Mouse (Mus musculus): ENCODE results near the gene 1700125H20Rik. TPM values are rescaled to one million over a fixed set of nuclear protein-coding genes. Genes with fewer than 3 reads are reported as not detected.

Gene 1700125H20Rik
- polyA plus RNA-seq, 1 experiment from 2014 or later = not detected

DNA sequence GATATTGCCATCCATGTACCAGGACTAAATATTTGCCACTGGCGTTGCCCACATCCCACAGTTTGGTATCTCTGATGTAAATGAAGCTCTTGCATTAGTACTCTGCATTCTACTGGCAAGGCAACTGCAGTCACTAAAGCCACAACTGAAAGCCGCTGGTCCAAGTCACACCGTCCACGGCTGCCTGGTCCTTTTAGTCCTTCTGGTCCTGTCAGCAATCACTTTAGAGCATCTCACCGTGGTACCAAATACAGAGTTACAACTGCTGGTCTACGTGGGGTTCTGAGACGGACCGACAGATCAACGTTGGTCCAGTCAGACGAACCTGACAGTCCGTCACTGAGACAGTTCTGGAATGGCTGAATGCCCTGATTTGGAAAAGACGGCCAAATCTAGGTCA is 20.5 kb downstream of the 1700125H20Rik start:
- WGBS (ENCODE audit: insufficient replicate concordance) = 86% methylated on average over 12 of the region's 12 CpGs
- Histone ChIP-seq H3K9me3 (replicated peaks) (no peaks in the 10 kb centered on the region), H3K27me3 (replicated peaks) (no peaks in the 10 kb centered on the region), H3K36me3 (peaks cover 71% of the 10 kb centered on the region), H3K27ac (no peak overlapping the region), H3K4me3 (no peak overlapping the region), H3K9ac (no peak overlapping the region), H3K4me1 (peaks cover 15% of the 10 kb centered on the region; the same call in 1 of the 2 replicates), H3K4me2 (no peak overlapping the region)
- ATAC-seq = no peak

DNA sequence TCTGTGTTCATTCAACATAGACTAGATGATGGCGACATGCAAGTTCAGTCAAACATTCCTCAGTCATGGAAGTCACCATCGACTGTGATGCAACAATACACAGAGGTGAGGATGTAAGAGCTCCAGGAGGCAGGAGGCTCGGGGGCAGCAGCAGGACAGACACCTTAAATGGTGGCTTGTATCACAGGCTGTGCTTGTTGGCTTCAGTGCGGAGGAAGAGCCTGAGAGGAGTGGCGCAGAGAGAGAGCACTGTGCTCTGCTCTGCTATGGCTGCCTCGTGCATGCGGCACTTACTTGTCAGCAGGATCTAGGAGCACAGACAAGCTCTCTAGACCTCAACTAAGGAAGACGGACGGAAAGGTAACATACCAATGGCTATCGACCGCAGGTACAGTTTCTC is 24.0 kb downstream of the 1700125H20Rik start:
- Histone ChIP-seq H3K4me2 (no peak overlapping the region), H3K36me3 (peaks cover 95% of the 10 kb centered on the region), H3K4me3 (no peak overlapping the region), H3K27ac (no peak overlapping the region), H3K4me1 (peaks cover 4% of the 10 kb centered on the region; the same call in 1 of the 2 replicates), H3K27me3 (replicated peaks) (no peaks in the 10 kb centered on the region), H3K9ac (no peak overlapping the region), H3K9me3 (replicated peaks) (no peaks in the 10 kb centered on the region)
- ATAC-seq = no peak
- 85% methylated on average over 11 of the region's 11 CpGs for WGBS (ENCODE audit: insufficient replicate concordance)

DNA sequence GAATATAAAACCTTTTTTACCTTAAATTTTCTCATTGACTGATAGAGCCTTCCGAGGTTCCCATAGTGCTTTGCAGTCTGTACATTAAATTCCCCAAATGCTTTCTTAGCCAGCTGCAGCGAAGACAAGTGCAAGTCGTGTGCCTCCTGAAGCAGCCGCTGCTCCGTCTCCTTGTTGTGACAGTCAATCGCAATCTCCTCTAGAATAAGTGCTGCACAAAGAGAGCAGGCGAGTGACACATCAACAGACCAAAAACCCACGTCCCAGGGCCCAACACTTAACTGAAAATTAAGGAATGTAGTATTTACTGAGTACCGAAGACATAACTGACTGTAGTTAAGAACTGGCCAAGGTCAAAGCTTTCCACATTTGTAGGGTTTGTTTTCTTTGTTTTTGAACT is 25.8 kb downstream of the 1700125H20Rik start:
- peaks cover 97% of the 10 kb centered on the region for H3K36me3 ChIP-seq
- WGBS (ENCODE audit: insufficient replicate concordance) = 84% methylated on average over 9 of the region's 9 CpGs
- no peak for ATAC-seq

DNA sequence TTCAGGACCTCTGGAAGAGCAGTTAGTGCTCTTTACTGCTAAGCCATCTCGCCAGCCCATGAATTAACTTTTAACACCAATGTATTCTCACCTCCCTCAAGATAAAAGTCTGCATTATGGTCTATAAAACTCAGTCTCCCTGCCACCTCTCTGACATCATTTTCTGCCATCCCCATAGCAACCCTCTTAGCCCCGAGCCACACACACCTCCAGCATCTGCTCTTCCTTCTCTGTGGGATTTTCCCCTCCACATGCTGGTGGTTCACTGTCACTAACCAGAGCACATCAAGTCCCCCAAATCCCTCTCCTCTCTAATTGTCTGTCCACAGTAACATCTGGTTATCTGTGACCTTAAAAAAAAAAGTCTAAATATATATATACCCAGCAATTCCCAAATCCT is 28.7 kb downstream of the 1700125H20Rik start:
- H3K4me2 ChIP-seq = no peak overlapping the region
- H3K27ac ChIP-seq = no peak overlapping the region
- no peak overlapping the region for H3K9ac ChIP-seq
- 68% methylated on average over 2 of the region's 2 CpGs for WGBS (ENCODE audit: insufficient replicate concordance)
- no peaks in the 10 kb centered on the region for H3K27me3 ChIP-seq (replicated peaks)
- H3K4me3 ChIP-seq = no peak overlapping the region
- no peaks in the 10 kb centered on the region for H3K9me3 ChIP-seq (replicated peaks)
- ATAC-seq = no peak
- peaks cover 99% of the 10 kb centered on the region for H3K36me3 ChIP-seq
- H3K4me1 ChIP-seq = no peaks in the 10 kb centered on the region

More for the DNA sequence above, 25.8 kb downstream of the 1700125H20Rik start:
- no peaks in the 10 kb centered on the region for H3K9me3 ChIP-seq (replicated peaks)
- no peak overlapping the region for H3K4me3 ChIP-seq
- H3K9ac ChIP-seq = no peak overlapping the region
- H3K27ac ChIP-seq = no peak overlapping the region
- no peaks in the 10 kb centered on the region for H3K27me3 ChIP-seq (replicated peaks)
- no peaks in the 10 kb centered on the region for H3K4me1 ChIP-seq
- no peak overlapping the region for H3K4me2 ChIP-seq

DNA sequence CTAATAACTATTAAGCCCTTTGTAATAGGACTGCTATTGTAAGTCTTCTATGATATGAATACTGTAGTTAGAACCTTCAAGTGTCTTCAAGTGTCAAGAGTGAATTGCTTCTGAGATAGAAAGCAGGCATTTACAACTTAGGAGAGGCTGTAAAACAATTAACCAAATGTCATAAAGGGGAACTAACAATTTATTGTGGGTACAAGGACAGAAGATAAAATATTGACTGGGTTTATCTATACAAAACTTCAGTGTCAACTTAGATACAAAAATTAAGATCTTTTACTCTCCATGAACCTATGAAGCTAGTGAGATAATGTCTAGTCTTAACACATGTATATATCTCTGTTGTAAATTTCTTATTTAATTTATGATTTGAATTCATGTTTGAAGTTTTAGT is 36.0 kb downstream of the 1700125H20Rik start:
- no peak overlapping the region for H3K9ac ChIP-seq
- H3K36me3 ChIP-seq = peaks cover 87% of the 10 kb centered on the region
- no peaks in the 10 kb centered on the region for H3K27me3 ChIP-seq (replicated peaks)
- ATAC-seq = no peak
- H3K9me3 ChIP-seq (replicated peaks) = no peaks in the 10 kb centered on the region
- no peak overlapping the region for H3K4me2 ChIP-seq
- no peaks in the 10 kb centered on the region for H3K4me1 ChIP-seq
- no peak overlapping the region for H3K4me3 ChIP-seq
- H3K27ac ChIP-seq = no peak overlapping the region

DNA sequence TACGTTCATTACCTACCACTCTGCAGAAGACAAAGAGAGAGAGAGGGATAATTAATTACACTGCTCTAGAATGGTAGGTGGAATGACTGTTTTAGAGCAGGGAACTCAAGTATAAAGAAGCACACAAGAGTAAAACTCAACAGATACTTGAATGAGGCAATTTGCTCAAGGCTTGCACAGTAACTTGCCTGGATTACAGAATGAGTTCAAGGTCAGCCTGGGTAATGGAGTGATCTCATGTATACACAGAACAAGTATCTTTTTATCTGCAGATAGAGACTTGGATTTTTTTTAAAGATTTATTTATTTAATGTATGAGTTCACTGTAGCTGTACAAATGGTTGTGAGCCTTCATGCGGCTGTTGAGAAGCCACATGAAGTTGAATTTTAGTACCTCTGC is 40.9 kb downstream of the 1700125H20Rik start:
- peaks cover 90% of the 10 kb centered on the region for H3K36me3 ChIP-seq
- no peak overlapping the region for H3K9ac ChIP-seq
- no peak overlapping the region for H3K27ac ChIP-seq
- no peak overlapping the region for H3K4me2 ChIP-seq
- no peaks in the 10 kb centered on the region for H3K27me3 ChIP-seq (replicated peaks)
- H3K9me3 ChIP-seq (replicated peaks) = no peaks in the 10 kb centered on the region
- H3K4me1 ChIP-seq = peaks cover 11% of the 10 kb centered on the region; the same call in 1 of the 2 replicates
- no peak overlapping the region for H3K4me3 ChIP-seq
- ATAC-seq = no peak
- 88% methylated on average over 2 of the region's 2 CpGs for WGBS (ENCODE audit: insufficient replicate concordance)

DNA sequence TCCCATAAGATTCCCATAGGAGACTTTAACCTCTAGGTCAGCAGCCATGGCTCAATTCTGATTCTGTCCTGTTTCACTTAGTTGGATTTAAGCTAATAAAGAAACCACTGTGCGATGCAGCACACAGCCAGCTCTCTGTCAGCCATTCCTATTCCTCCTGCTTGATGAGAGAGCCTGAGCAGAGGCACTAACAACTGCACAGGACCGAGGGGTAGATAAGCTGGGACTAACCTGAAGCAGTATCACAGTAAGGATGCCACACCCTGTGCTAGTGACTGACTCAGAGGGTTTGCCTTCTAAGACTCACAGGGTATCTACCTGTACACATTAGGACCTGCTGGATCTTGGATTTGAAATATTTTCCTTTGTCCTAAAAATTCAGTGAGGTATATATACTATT is 43.0 kb downstream of the 1700125H20Rik start:
- 55% methylated on average over 2 of the region's 2 CpGs for WGBS (ENCODE audit: insufficient replicate concordance)
- Histone ChIP-seq H3K4me1 (peaks cover 11% of the 10 kb centered on the region; the same call in 1 of the 2 replicates), H3K9ac (no peak overlapping the region), H3K27ac (no peak overlapping the region), H3K27me3 (replicated peaks) (no peaks in the 10 kb centered on the region), H3K4me2 (no peak overlapping the region), H3K4me3 (no peak overlapping the region), H3K9me3 (replicated peaks) (no peaks in the 10 kb centered on the region), H3K36me3 (peaks cover 75% of the 10 kb centered on the region)
- peak; percentile 68 for ATAC-seq

DNA sequence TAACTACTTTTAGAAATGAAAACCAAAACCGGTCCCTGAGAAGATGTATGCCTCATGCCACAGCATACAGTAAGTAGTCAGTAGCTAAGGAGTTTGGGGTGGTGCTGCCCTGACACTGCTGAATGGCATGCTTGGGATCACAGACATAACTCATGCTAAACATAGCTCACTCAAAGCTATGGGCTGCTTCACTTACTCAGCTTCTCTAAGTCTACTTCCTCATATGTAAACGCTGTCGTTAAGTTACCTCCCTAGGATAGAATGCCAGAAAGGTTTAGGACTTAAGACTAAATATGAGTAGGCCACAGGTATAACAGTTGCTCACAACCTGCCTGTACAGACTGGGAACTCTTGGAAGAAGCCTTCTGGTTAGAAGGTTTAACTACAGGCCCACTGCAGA is 44.5 kb downstream of the 1700125H20Rik start:
- no peak overlapping the region for H3K4me3 ChIP-seq
- H3K36me3 ChIP-seq = peaks cover 61% of the 10 kb centered on the region
- no peaks in the 10 kb centered on the region for H3K27me3 ChIP-seq (replicated peaks)
- H3K27ac ChIP-seq = no peak overlapping the region
- peaks cover 15% of the 10 kb centered on the region; the same call in 1 of the 2 replicates for H3K4me1 ChIP-seq
- no peak overlapping the region for H3K4me2 ChIP-seq
- 79% methylated on average over 3 of the region's 3 CpGs for WGBS (ENCODE audit: insufficient replicate concordance)
- no peak for ATAC-seq
- no peak overlapping the region for H3K9ac ChIP-seq
- H3K9me3 ChIP-seq (replicated peaks) = no peaks in the 10 kb centered on the region

DNA sequence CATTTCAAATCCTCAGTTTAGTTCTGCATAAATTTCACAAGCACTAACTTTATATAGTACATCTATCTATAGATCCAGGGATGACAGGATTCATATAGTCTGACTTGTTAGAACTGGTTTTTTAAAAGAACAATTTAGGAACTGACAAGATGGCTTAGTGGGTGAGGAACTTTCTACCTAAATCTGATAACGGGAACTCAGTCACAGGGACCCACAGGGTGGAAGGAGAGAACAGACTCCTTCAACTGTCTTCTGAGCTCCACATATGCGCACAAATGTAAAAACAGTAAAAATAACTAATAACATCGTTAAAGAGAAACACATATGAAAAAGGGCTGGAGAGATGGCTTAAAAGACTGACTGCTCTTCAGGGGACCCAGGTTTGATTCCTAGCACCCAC is 48.8 kb downstream of the 1700125H20Rik start:
- H3K9me3 ChIP-seq (replicated peaks) = no peaks in the 10 kb centered on the region
- H3K4me3 ChIP-seq = no peak overlapping the region
- H3K27me3 ChIP-seq (replicated peaks) = no peaks in the 10 kb centered on the region
- no peak overlapping the region for H3K9ac ChIP-seq
- H3K27ac ChIP-seq = no peak overlapping the region
- H3K36me3 ChIP-seq = peaks cover 30% of the 10 kb centered on the region
- 72% methylated on average over 3 of the region's 3 CpGs for WGBS (ENCODE audit: insufficient replicate concordance)
- ATAC-seq = no peak
- H3K4me2 ChIP-seq = no peak overlapping the region
- 0 out of 2 replicates have a peak, but pooled peaks cover 5% of the 10 kb centered on the region for H3K4me1 ChIP-seq

DNA sequence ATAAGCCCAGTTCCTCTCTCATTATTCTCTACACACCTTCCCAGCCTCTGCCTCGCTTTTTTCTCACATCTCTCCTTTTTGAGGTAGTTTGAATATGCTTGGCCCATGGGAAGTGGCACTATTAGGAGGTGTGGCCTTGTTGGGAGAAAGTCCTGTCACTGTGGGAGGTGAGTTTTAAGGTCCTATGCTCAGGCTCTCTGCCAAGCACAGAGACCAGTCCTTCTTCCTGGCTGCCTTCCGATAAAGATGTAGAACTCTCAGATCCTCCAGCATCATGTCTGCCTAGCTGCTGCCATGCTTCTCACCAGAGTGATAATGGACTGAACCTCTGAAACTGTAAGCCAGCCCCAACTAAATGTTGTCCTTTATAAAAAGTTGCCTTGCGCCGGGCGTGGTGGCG is 52.4 kb downstream of the 1700125H20Rik start:
- no peaks in the 10 kb centered on the region for H3K9me3 ChIP-seq (replicated peaks)
- no peak overlapping the region for H3K27ac ChIP-seq
- H3K4me1 ChIP-seq = peaks cover 8% of the 10 kb centered on the region; the same call in 1 of the 2 replicates
- peaks cover 21% of the 10 kb centered on the region for H3K36me3 ChIP-seq
- WGBS (ENCODE audit: insufficient replicate concordance) = 86% methylated on average over 6 of the region's 6 CpGs
- H3K9ac ChIP-seq = no peak overlapping the region
- no peak for ATAC-seq
- H3K4me3 ChIP-seq = no peak overlapping the region
- H3K4me2 ChIP-seq = no peak overlapping the region
- no peaks in the 10 kb centered on the region for H3K27me3 ChIP-seq (replicated peaks)

DNA sequence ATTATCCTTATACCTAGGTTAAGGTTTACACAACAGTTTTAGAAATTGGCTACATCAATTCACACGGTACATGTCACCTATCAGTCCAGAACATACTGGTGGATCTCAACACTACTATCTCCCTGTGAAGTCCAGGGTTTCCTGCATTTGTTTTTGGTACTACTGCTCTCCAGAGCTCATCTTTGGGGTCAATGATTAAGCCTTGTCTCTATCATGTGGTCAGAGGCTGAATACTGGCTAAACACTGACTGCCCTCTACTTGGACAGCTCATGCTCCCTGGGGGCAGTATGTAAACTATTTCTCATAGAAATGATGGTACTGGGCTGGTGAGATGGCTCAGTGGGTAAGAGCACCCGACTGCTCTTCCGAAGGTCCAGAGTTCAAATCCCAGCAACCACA is 53.0 kb downstream of the 1700125H20Rik start:
- WGBS (ENCODE audit: insufficient replicate concordance) = 92% methylated on average over 3 of the region's 3 CpGs
- Histone ChIP-seq H3K4me2 (no peak overlapping the region), H3K9me3 (replicated peaks) (no peaks in the 10 kb centered on the region), H3K9ac (no peak overlapping the region), H3K4me3 (no peak overlapping the region), H3K4me1 (peaks cover 8% of the 10 kb centered on the region; the same call in 1 of the 2 replicates), H3K36me3 (peaks cover 21% of the 10 kb centered on the region), H3K27me3 (replicated peaks) (no peaks in the 10 kb centered on the region), H3K27ac (no peak overlapping the region)
- no peak for ATAC-seq
